Mouse (Mus musculus) ES-E14 (cell line): ENCODE data around the gene Gm20662. TPM values are rescaled to one million over a fixed set of nuclear protein-coding genes. Genes with fewer than 3 reads are reported as not detected.

Experiments
- DNase-seq: peaks from one replicate; pipeline ENCODE4 v3.0.0-alpha.2; 2013; ENCODE audit warnings: low read depth, low spot score
- H3K27ac ChIP-seq: 2 replicates; pipeline ENCODE4 v1.5.1; 2012; ENCODE audit warnings: low read depth, mild to moderate bottlenecking, low read length, moderate library complexity, mixed read lengths; ENCODE audit not compliant: poor library complexity, insufficient read depth, severe bottlenecking
- H3K36me3 ChIP-seq: 2 replicates; pipeline ENCODE4 v1.6.1; 2012; ENCODE audit warnings: mild to moderate bottlenecking, low read length, moderate library complexity, mixed read lengths; ENCODE audit not compliant: control insufficient read depth, poor library complexity, insufficient read depth, severe bottlenecking
- H3K4me1 ChIP-seq, 2 experiments: fragments of 150-350 bp in 1 of 2; sonication (generic) in 1 of 2; 2 replicates each; pipeline ENCODE4 v1.6.1; 2012; ENCODE audit warnings: low read length in 2 of 2, mild to moderate bottlenecking in 1 of 2, mixed read lengths in 1 of 2; ENCODE audit not compliant: control insufficient read depth in 2 of 2, insufficient read depth in 2 of 2, poor library complexity in 1 of 2
- H3K4me3 ChIP-seq, 2 experiments: fragments of 150-350 bp in 1 of 2; sonication (generic) in 1 of 2; 2 replicates each; pipeline ENCODE4 v1.5.1; 2012; ENCODE audit warnings: low read length in 2 of 2, low read depth in 1 of 2, mild to moderate bottlenecking in 1 of 2, mixed read lengths in 1 of 2; ENCODE audit not compliant: insufficient read depth in 1 of 2, poor library complexity in 1 of 2, severe bottlenecking in 1 of 2
- H3K9ac ChIP-seq: 2 replicates; pipeline ENCODE4 v1.6.1; 2012; ENCODE audit warnings: low read depth, mild to moderate bottlenecking, low read length, mixed read lengths; ENCODE audit not compliant: poor library complexity, insufficient read depth, severe bottlenecking
- H3K9me3 ChIP-seq: fragments of 150-350 bp; sonication (generic); 2 replicates; pipeline ENCODE4 v1.6.1; 2012; ENCODE audit warnings: low read depth, mild to moderate bottlenecking, low read length; ENCODE audit not compliant: control insufficient read depth, insufficient read depth
- CHD2 ChIP-seq: IDR thresholded peaks from 2 replicates; pipeline ENCODE4 v1.6.1; 2014; ENCODE audit warnings: mild to moderate bottlenecking, low read depth, low read length, inconsistent platforms
- HCFC1 ChIP-seq: IDR thresholded peaks from 2 replicates; pipeline ENCODE4 v1.6.1; 2012; ENCODE audit warnings: low read length, inconsistent platforms, borderline replicate concordance; ENCODE audit not compliant: insufficient read depth
- MAFK ChIP-seq: IDR thresholded peaks from 2 replicates; pipeline ENCODE4 v1.6.1; 2014; ENCODE audit warnings: mild to moderate bottlenecking, low read depth, low read length, inconsistent platforms; ENCODE audit not compliant: insufficient read depth
- ZC3H11A ChIP-seq: IDR thresholded peaks from 2 replicates; pipeline ENCODE4 v1.6.1; 2012; ENCODE audit warnings: low read depth, mild to moderate bottlenecking, inconsistent platforms, low read length, borderline replicate concordance
- ZNF384 ChIP-seq: IDR thresholded peaks from 2 replicates; pipeline ENCODE4 v1.6.1; 2012; ENCODE audit warnings: low read depth, low read length, inconsistent platforms
- in situ Hi-C, 2 experiments: fragments of 600-800 bp; cut with MboI; formaldehyde crosslinking; loops; one replicate each; pipeline ENCODE4 v1.15.1; 2025; ENCODE audit warnings: low sequenced_read_pairs in 2 of 2, inconsistent platforms in 1 of 2; ENCODE audit not compliant: unreplicated experiment in 2 of 2
- total RNA-seq: library from RNA; depleted of rRNA; stranded (reverse); fragments of 300-350 nt; gene quantifications from 2 replicates; pipeline ENCODE4 v1.2.3, GENCODE M21; 2012; rRNA removed

Gm20662 gene
- total RNA-seq, 1 experiment, result 0.45 TPM

DNA sequence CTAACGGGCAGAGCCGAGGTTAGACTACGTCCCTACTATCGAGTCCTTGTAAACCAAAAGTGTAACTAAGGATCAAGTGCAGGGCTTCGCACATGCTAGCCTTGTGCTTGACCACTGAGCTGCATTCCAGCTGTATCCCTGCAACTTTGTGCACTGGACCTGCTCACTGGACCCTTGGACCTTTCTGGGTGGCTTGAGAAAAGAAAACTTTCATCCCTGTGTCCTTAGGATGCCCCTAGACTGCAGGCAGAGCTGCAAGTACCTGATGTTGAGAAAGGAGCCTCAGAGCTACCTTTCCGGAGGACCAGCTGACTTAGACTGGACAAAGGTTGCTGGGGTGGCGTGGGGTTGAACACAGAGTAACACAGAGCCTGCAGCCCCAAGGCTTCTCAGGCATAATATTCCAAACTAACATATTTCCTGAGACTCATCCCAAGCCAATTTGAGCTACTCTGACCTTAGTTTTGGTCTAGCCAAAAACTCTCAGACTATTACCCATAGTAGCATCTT lies 94.5 kb downstream of the Gm20662 start:
- in situ Hi-C loops, result no loop called here
- no peak for TF ChIP-seq HCFC1
- TF ChIP-seq MAFK, result no peak
- TF ChIP-seq ZNF384, result no peak
- no peak for TF ChIP-seq ZC3H11A
- TF ChIP-seq CHD2, result no peak
- Histone ChIP-seq H3K36me3 (peaks cover 58% of the 10 kb centered on the region), H3K27ac (no peak overlapping the region), H3K9ac (no peak overlapping the region), H3K4me3 (no peak overlapping the region), H3K9me3 (no peaks in the 10 kb centered on the region), H3K4me1 (peaks cover 0 to 7% of the 10 kb centered on the region in 2 experiments; a peak in 2 of 4 replicates)
- DNase-seq, result no peak

DNA sequence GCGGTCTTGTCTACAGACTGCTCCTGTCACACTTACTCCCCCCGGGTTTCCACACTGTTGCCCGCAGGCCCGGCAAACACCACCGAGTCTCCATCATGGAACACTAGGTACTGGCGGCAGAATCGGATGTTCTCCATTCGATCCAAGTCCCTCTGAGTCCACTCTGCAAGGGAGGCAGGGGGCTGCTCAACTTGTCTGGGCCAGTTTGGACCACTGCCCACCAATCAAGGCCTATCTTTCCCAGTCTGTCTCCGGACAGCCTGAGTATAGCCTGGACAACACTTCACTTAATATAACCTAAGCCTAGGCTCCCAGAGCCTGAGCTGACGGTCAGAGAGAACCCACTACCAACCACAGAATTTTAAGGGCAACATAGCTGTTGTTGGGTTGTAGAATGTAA lies 97.4 kb downstream of the Gm20662 start:
- DNase-seq, result no peak
- H3K36me3 ChIP-seq, result peaks cover 35% of the 10 kb centered on the region
- peak overlapping the region; percentile 80 for H3K9ac ChIP-seq
- H3K4me1 ChIP-seq, result peaks cover 0 to 11% of the 10 kb centered on the region in 2 experiments; a peak in 2 of 4 replicates
- H3K4me3 ChIP-seq, result peak overlapping the region; percentile 76 to 99
- in situ Hi-C loops, result no loop called here
- H3K9me3 ChIP-seq, result no peaks in the 10 kb centered on the region
- no peak for TF ChIP-seq ZNF384
- TF ChIP-seq HCFC1, result no peak
- TF ChIP-seq CHD2, result no peak
- no peak for TF ChIP-seq MAFK
- TF ChIP-seq ZC3H11A, result no peak
- H3K27ac ChIP-seq, result no peak overlapping the region

DNA sequence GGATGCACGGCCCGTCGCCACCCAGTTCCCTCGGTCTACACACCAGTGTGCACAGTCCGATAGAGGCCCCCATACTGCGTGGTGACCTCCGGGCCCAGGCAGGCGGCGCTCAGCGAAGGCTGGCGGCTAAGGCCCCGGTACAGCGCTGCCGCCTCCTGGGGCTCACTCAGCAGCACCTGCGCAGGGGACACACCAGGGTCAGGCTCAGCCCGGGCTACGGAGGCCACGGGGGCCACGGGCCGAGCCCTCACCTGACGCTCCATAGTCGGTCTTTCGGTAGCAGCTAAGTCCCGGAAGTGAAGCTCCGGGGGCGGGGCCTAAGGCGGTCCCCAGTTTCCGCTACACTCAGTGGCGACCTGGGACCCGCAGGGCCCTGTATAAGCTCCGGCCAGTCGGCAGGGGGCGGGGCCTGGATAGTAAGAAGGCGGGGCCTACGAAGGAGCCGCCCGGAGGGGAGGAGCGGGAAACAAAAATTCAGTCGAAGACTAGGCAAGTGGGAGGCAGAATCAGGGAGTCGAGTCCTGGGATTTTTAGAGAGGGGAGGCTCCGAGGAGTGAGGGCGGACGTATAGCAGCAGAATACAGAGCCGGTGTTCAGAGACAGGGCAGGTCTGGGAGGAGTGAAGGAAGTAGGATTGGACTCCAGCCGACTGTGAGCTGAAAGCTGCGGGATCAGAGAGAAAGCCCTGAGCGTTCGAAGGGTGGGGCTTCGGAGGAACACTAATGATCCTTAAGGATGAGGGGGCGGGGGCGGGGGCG lies 98.2 kb downstream of the Gm20662 start, which contains the start of gene Apeh:
Gene Apeh, minus strand, starts transcription at position 423 of the 758 bp plus-strand sequence.
- peak; percentile 96 for DNase-seq
- peaks cover 0 to 15% of the 10 kb centered on the region in 2 experiments; a peak in 2 of 4 replicates for H3K4me1 ChIP-seq
- H3K36me3 ChIP-seq, result peaks cover 29% of the 10 kb centered on the region
- TF ChIP-seq HCFC1, result peak; percentile 36; the same call in 1 of the 2 replicates
- no peak for TF ChIP-seq ZNF384
- TF ChIP-seq CHD2, result no peak
- H3K9ac ChIP-seq, result peak within 1 kb of the TSS; percentile 80
- peak within 1 kb of the TSS; percentile 47; the same call in 1 of the 2 replicates for H3K27ac ChIP-seq
- in situ Hi-C loops, result no loop called here
- no peaks in the 10 kb centered on the region for H3K9me3 ChIP-seq
- H3K4me3 ChIP-seq, result peak within 1 kb of the TSS; percentile 76 to 99

Other genes with a start within 250 kb of the Gm20662 start
- 97.7 and 116 TPM in 2 replicates for gene Rbm5, start 225.4 kb upstream of the Gm20662 start, total RNA-seq
- gene Rbm6, start 123.1 kb upstream of the Gm20662 start, total RNA-seq, result 61.8 and 62.3 TPM in 2 replicates
- 4.7 and 5.4 TPM in 2 replicates for gene Mon1a, start 108.2 kb upstream of the Gm20662 start, total RNA-seq
- gene Mst1r, start 89.5 kb upstream of the Gm20662 start, total RNA-seq, result 0.22 and 0.37 TPM in 2 replicates
- not detected in 2 replicates for gene Actl11, start 67.9 kb upstream of the Gm20662 start, total RNA-seq
- 21.5 and 41.5 TPM in 2 replicates for gene Camkv, start 60.7 kb upstream of the Gm20662 start, total RNA-seq
- gene Traip, start 46.2 kb upstream of the Gm20662 start, total RNA-seq, result 43.7 and 72.1 TPM in 2 replicates
- gene Uba7, start 20.8 kb upstream of the Gm20662 start, total RNA-seq, result 0.79 and 1.0 TPM in 2 replicates
- gene Gm20661, start 13.3 kb upstream of the Gm20662 start, total RNA-seq, result 0.18 and 0.53 TPM in 2 replicates
- gene Inka1, start 10.5 kb upstream of the Gm20662 start, total RNA-seq, result 3.0 and 6.1 TPM in 2 replicates
- gene Cdhr4, start 3.9 kb upstream of the Gm20662 start, total RNA-seq, result 1.2 and 2.4 TPM in 2 replicates
- 41.0 and 53.9 TPM in 2 replicates for gene Ip6k1, start 6.2 kb downstream of the Gm20662 start, total RNA-seq
- 22.9 and 28.3 TPM in 2 replicates for gene Gmppb, start 52.9 kb downstream of the Gm20662 start, total RNA-seq
- 2.7 and 3.8 TPM in 2 replicates for gene Amigo3, start 56.8 kb downstream of the Gm20662 start, total RNA-seq
- 2.9 and 3.6 TPM in 2 replicates for gene Mst1, start 84.1 kb downstream of the Gm20662 start, total RNA-seq
- gene Rnf123, start 87.0 kb downstream of the Gm20662 start, total RNA-seq, result 14.5 and 28.1 TPM in 2 replicates
- 37.3 and 56.1 TPM in 2 replicates for gene Apeh, start 98.3 kb downstream of the Gm20662 start, total RNA-seq
- 0.45 and 0.58 TPM in 2 replicates for gene Bsn, start 194.0 kb downstream of the Gm20662 start, total RNA-seq